Mouse (Mus musculus): ENCODE data around the gene Olfr115.

Gene Olfr115

DNA sequence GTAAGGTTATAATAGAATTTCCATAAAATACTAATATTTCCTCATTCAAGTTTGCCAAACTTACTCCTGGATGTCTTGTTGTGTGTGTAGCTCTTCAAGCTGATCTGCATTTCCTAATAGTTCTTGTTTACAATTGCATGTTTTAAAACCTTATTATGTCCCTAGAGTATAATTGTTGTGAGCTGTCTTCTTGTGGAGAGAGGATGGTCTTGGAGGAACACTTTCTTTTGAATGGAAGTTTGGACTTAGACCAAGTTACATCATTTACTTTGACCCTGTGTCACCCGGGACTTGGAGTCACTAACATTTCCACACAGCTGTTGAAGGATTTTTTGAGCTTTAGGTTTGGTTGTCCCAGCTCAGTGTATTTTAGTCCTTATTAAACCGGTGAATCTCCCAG, at the start of gene Olfr115, which contains the start of gene Olfr116:
TSS of gene Olfr115 (minus strand) at position 101 of the 400 bp plus-strand sequence.
TSS of gene Olfr116 (minus strand) at position 191 of the 400 bp plus-strand sequence.
- no peak for DNase-seq (ENCODE audit: low spot score)

DNA sequence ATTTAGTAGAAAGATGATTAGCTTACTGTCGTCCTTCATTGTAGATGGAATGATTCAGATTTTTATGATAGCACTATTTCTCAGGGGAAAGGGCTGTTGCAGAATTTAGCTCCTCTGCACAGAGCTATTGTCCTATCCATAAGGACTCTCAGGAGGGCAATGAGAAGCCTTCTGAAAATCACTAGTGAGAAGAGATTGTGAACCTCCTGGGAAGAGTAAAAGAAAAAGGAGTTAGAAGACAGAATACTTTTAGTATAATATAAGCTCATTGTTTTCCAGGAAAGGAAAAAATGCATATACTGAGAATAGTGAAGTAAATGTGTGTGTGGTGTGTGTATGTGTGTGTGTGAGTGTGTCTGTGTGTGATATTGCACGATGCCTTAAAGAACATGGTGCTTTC, 39.8 kb upstream of the Olfr115 start, which contains the start of gene Olfr118:
TSS of gene Olfr118 (plus strand) at position 301 of the 400 bp plus-strand sequence.
- DNase-seq (ENCODE audit: low spot score) = no peak

DNA sequence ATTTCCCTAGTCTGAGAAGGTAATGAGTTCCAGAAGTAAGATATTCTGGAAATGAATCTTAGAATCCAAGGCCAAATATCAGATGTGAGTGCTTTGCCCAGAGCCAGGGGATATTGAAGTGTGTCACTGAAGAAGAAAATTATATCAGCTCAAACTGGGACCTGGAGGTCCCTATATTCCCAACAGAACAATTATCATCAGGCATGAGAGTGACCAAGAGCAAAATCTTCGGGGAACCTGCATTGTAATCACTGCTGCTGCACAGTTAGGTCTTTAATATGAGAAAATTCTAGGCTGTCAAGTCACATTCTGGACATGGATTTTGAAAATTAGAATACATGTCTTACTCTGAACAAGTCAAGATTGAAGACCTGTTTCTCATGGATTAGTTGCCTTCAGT, 36.8 kb upstream of the Olfr115 start, which contains the start of gene Olfr117:
TSS of gene Olfr117 (minus strand) at position 101 of the 400 bp plus-strand sequence.
- DNase-seq (ENCODE audit: low spot score) = no peak

DNA sequence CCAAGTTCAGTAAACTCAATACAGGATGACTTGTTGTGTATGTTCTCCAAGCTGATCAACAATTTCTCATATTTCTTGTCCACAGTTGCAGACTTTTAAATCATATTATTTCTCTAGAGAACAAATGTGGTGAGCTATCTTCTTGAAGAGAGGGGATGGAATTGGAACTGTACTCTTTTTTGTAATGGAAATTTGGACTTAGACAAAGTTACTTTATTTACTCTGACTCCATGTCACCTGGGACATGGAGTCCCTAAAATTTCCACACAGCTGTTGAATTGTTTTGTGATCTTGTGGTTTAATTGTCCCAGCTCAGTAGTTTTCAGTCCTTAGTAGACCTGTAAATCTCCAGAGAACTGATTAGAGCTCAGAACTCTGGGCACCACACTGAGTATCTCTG, 34.3 kb downstream of the Olfr115 start, which contains the start of gene Olfr114:
TSS of gene Olfr114 (minus strand) at position 101 of the 400 bp plus-strand sequence.
- DNase-seq (ENCODE audit: low spot score) = no peak

DNA sequence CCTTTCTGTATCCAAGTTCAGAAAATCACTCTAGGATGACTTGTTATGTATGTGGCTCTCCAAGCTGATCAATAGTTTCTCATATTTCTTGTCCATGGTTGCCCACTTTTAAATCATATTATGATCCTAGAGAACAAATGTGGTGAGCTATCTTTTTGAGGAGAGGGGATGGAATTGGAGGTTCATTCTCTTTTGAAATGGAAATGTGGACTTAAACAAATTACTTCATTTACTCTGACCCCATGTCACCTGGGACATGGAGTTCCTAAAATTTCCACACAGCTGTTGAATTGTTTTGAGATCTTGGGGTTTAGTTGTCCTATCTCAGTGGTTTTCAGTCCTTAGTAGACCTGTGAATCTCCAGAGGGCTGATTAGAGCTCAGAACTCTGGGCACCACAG, 49.3 kb downstream of the Olfr115 start, which contains the start of gene Olfr113:
TSS of gene Olfr113 (minus strand) at position 101 of the 400 bp plus-strand sequence.
- DNase-seq (ENCODE audit: low spot score) = no peak

DNA sequence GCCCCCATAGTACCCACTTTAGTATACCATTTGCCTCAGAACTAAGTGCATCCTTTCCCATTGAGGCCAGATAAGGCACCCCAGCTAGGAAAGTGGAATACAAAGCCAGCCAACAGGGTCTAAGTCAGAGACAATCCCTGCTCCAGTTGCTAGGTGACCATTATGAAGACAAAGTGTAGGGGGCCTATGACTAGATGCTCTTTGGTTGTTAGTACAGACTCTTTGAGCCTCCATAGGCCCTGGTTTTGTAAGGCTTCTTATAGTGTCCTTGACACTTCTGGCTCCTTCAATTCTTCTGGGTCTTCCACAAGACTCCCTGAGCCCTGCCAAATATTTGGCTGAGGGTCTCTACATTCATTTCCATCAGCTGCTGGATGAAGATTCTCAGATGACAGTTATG, 57.6 kb downstream of the Olfr115 start, which contains the start of gene Olfr112:
TSS of gene Olfr112 (minus strand) at position 101 of the 400 bp plus-strand sequence.
- DNase-seq (ENCODE audit: low spot score) = no peak
